18 mouse cellular contexts compared by ENCODE assay signal in the genomic region with DNA sequence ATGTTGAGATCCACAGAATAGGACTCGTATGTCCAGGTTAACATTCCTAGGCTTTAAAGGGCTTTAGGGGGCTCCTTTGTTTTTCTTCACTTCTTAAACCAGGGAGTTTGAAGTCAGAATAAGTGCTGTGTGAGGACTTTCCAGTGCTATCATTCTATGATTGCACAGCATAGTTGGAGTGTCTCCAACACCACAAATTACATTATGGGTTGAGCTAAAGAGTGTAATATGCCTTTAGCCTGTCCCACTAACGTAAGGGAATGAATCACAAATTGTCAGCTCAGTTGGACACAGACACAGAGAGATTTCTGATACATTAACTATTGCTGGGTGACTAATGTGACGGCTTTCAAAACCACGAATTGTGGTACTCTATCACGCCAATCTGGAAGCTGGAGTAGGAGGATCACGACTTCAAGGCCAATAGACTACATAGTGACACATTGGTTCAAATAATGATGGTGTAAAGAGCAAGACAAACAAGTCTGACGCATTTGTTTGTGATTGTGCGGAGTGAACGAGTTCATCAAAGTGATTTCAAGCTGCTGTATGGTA.
"Had no signal": no experiment of that assay in that cellular context is flagged by ENCODE, and none has a peak within 500 bp of the region (broad histone marks: within the 10 kb centered on the region; RNA-seq: fewer than 3 reads in every experiment).

No protein-coding gene starts in this region.

- H3K9ac ChIP-seq: limb, embryonic 13.5 days; liver, embryonic 15.5 days; midbrain, embryonic 12.5 days; neural tube, embryonic 12.5 days had no signal

- H3K4me3 ChIP-seq: limb, embryonic 13.5 days; liver, embryonic 15.5 days; megakaryocyte, embryonic 14.5 days; midbrain, embryonic 12.5 days; neural tube, embryonic 12.5 days had no signal

- DNase-seq: kidney, adult 11 months; kidney, adult 9 months; kidney, postnatal 36 days; layer of hippocampus, adult 9-11 months; layer of hippocampus, postnatal 36 days; lung, adult 2 months; lung, postnatal 10 days; right cerebral cortex, adult 18-20 months; right cerebral cortex, postnatal 25 days; thymus, postnatal 36 days had no signal

- H3K4me2 ChIP-seq: limb, embryonic 13.5 days; liver, embryonic 11.5 days; liver, embryonic 15.5 days; midbrain, embryonic 12.5 days; neural tube, embryonic 12.5 days had no signal

- H3K27ac ChIP-seq: kidney, postnatal 0 days; limb, embryonic 13.5 days; liver, embryonic 15.5 days; macrophage; midbrain, embryonic 12.5 days; neural tube, embryonic 12.5 days had no signal

- H3K27me3 ChIP-seq: limb, embryonic 13.5 days; liver, embryonic 15.5 days; megakaryocyte, embryonic 14.5 days; midbrain, embryonic 12.5 days; neural tube, embryonic 12.5 days had no signal

- H3K9me3 ChIP-seq: limb, embryonic 13.5 days; liver, embryonic 15.5 days; midbrain, embryonic 12.5 days; neural tube, embryonic 12.5 days had no signal

- H3K4me1 ChIP-seq: liver, embryonic 15.5 days; megakaryocyte, embryonic 14.5 days; midbrain, embryonic 12.5 days; neural tube, embryonic 12.5 days had no signal

- H3K36me3 ChIP-seq: limb, embryonic 13.5 days; liver, embryonic 15.5 days; midbrain, embryonic 12.5 days; neural tube, embryonic 12.5 days had no signal
